Mouse (Mus musculus): ENCODE measurements around the gene Shoc2. TPM values are rescaled to one million over a fixed set of nuclear protein-coding genes. Genes with fewer than 3 reads are reported as not detected.

Gene Shoc2
- polyA plus RNA-seq (2015; fragmentation: Illumina TruSeq; extraction: RNeasy Lipid Tissue Mini Kit (QIAGEN cat#74804); ENCODE audit: insufficient read depth, low read depth, low replicate concordance): 5.3 TPM

DNA sequence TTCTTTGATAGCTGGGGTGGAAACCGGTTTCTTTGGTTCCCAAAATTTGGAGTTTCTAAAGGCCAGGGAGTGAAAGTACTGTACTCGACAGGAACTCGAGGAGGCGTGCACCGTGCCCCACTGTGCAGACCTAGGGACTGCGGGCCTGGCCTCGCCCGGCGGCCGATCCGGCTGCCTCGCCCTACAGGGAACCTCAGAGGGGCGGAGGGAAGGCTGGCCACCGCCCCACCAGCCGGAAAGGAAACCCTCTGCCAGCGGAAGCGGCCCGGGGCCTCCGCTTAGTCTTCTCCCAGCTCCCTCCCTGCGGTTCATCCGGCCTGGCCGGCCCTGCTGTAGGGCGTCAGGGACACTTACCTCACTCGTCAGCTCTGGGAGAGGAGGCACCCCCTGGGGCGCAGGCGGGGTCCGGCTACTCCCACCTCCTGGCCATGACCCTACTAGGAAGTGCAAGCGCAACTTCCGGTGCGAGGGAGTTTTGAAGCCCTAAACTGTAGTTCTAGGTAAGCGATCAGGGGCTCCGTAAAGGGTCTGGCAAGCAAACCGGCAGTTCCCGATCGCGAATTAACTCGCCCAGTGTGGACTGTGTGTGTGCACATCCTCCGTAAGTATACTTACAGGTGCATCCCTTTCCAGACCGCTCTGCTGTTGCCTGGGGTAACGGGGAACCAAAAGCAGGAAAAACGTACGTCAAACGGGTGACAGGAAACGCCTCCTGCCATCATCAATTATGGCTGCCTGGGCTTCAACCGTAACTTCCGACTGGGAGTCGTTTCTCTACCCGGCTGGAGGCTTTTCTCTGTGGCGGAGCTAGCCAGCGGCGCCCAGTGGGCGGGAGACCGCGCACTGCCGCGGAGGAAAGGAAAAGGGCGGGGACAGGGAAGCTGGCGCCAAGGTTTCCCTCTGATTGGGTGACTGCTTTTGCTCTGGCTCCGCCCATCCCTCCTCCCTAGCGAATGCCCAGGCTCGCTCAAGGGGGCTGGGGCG lies at the start of gene Shoc2, which contains the start of gene Bbip1:
Gene Shoc2 (plus strand): TSS at position 505 of the 984 bp plus-strand sequence.
Gene Bbip1 (minus strand): TSS at position 826 of the 984 bp plus-strand sequence.

DNA sequence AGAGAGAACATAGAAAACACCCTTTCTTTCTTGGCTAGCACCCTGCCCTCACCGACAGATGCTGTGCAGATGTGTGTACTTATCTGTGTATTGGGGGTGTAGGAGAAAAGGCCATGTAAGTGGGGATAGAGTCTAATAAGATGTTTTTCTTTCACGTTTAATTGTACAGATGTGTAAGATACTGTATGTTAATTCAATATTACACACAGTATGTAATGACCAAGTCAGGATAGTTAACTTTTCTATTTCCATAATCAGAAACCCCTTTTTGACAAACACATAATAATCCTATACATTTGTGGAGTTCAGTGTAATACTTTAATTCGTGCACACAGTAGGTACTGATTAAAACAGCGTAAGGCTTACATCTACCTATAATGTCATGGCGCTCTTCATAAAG lies 99.7 kb downstream of the Shoc2 start, which contains the start of gene Adra2a:
Gene Adra2a (plus strand): TSS at position 301 of the 400 bp plus-strand sequence.

Other genes starting within 250 kb of the Shoc2 start
- 43.2 TPM for gene Pdcd4, start 52.1 kb upstream of the Shoc2 start, polyA plus RNA-seq (2015; fragmentation: Illumina TruSeq; extraction: RNeasy Lipid Tissue Mini Kit (QIAGEN cat#74804); ENCODE audit: insufficient read depth, low read depth, low replicate concordance)
- gene Bbip1, start 321 bp downstream of the Shoc2 start, polyA plus RNA-seq (2015; fragmentation: Illumina TruSeq; extraction: RNeasy Lipid Tissue Mini Kit (QIAGEN cat#74804); ENCODE audit: insufficient read depth, low read depth, low replicate concordance): 16.1 TPM
- gene Adra2a, start 99.8 kb downstream of the Shoc2 start, polyA plus RNA-seq (2015; fragmentation: Illumina TruSeq; extraction: RNeasy Lipid Tissue Mini Kit (QIAGEN cat#74804); ENCODE audit: insufficient read depth, low read depth, low replicate concordance): 2.8 TPM